Mouse (Mus musculus): ENCODE measurements around the gene Haghl. TPM values are rescaled to one million over a fixed set of nuclear protein-coding genes. Genes with fewer than 3 reads are reported as not detected.
A peak's percentile ranks its signal among the peaks of the same experiment; 100 is the strongest.

Haghl gene
- polyA plus RNA-seq, 2 experiments, result 69.3 to 113 TPM

- TF ChIP-seq POLR2A (IDR thresholded peaks at IDR 0.05; ENCODE audit: borderline replicate concordance, extremely low read depth, insufficient read depth, insufficient read length), result no peak
- no peak overlapping the region for H3K9ac ChIP-seq (ENCODE audit: low read depth, low read length, severe bottlenecking)
- H3K4me2 ChIP-seq (replicated peaks; ENCODE audit: low read depth, low read length, severe bottlenecking), result no peak overlapping the region
- 81% methylated on average over 7 of the region's 7 CpGs for WGBS
- DNase-seq (ENCODE audit: low spot score), result no peak
- no peak for ATAC-seq (ENCODE audit: low FRiP score, low read depth)
- no peak overlapping the region for H3K4me3 ChIP-seq (replicated peaks; ENCODE audit: low read length)
- no peaks in the 10 kb centered on the region for H3K9me3 ChIP-seq (ENCODE audit: control insufficient read depth, low read length)
- no peaks in the 10 kb centered on the region for H3K36me3 ChIP-seq (ENCODE audit: control insufficient read depth, insufficient read depth, low read length)
- no peak overlapping the region for H3K27ac ChIP-seq (replicated peaks; ENCODE audit: low read depth, low read length)
- H3K27me3 ChIP-seq (ENCODE audit: control insufficient read depth, insufficient read depth, low read length), result no peaks in the 10 kb centered on the region
- no peaks in the 10 kb centered on the region for H3K4me1 ChIP-seq (ENCODE audit: control insufficient read depth, insufficient read depth, low read length)
Observed at GRCm38 (mm10) chr17:25738861-25739260, 46.6 kb downstream of the Haghl start.

- no peak within 1 kb of the TSS for H3K4me2 ChIP-seq (replicated peaks; ENCODE audit: low read depth, low read length, severe bottlenecking)
- no peaks in the 10 kb centered on the region for H3K9me3 ChIP-seq (ENCODE audit: control insufficient read depth, low read length)
- WGBS, result 84% methylated on average over 3 of the region's 3 CpGs
- no peak for ATAC-seq (ENCODE audit: low FRiP score, low read depth)
- H3K27ac ChIP-seq (replicated peaks; ENCODE audit: low read depth, low read length), result no peak within 1 kb of the TSS
- TF ChIP-seq POLR2A (IDR thresholded peaks at IDR 0.05; ENCODE audit: borderline replicate concordance, extremely low read depth, insufficient read depth, insufficient read length), result no peak
- no peak within 1 kb of the TSS for H3K4me3 ChIP-seq (replicated peaks; ENCODE audit: low read length)
- no peaks in the 10 kb centered on the region for H3K4me1 ChIP-seq (ENCODE audit: control insufficient read depth, insufficient read depth, low read length)
- peaks cover 5% of the 10 kb centered on the region; the same call in 1 of the 2 replicates for H3K36me3 ChIP-seq (ENCODE audit: control insufficient read depth, insufficient read depth, low read length)
- H3K27me3 ChIP-seq (ENCODE audit: control insufficient read depth, insufficient read depth, low read length), result no peaks in the 10 kb centered on the region
- no peak for DNase-seq (ENCODE audit: low spot score)
- no peak within 1 kb of the TSS for H3K9ac ChIP-seq (ENCODE audit: low read depth, low read length, severe bottlenecking)
Observed at GRCm38 (mm10) chr17:25735745-25736144, 49.7 kb downstream of the Haghl start, which contains the start of gene Mslnl. Gene Mslnl, plus strand, starts transcription at chr17:25736042.

- WGBS, result 91% methylated on average over 5 of the region's 5 CpGs
- no peak overlapping the region for H3K9ac ChIP-seq (ENCODE audit: low read depth, low read length, severe bottlenecking)
- H3K4me3 ChIP-seq (replicated peaks; ENCODE audit: low read length), result no peak overlapping the region
- no peaks in the 10 kb centered on the region for H3K9me3 ChIP-seq (ENCODE audit: control insufficient read depth, low read length)
- H3K4me1 ChIP-seq (ENCODE audit: control insufficient read depth, insufficient read depth, low read length), result no peaks in the 10 kb centered on the region
- ATAC-seq (ENCODE audit: low FRiP score, low read depth), result no peak
- no peak for TF ChIP-seq POLR2A (IDR thresholded peaks at IDR 0.05; ENCODE audit: borderline replicate concordance, extremely low read depth, insufficient read depth, insufficient read length)
- no peak for DNase-seq (ENCODE audit: low spot score)
- H3K4me2 ChIP-seq (replicated peaks; ENCODE audit: low read depth, low read length, severe bottlenecking), result no peak overlapping the region
- peaks cover 10% of the 10 kb centered on the region for H3K36me3 ChIP-seq (ENCODE audit: control insufficient read depth, insufficient read depth, low read length)
- no peak overlapping the region for H3K27ac ChIP-seq (replicated peaks; ENCODE audit: low read depth, low read length)
- no peaks in the 10 kb centered on the region for H3K27me3 ChIP-seq (ENCODE audit: control insufficient read depth, insufficient read depth, low read length)
Observed at GRCm38 (mm10) chr17:25735246-25735645, 50.2 kb downstream of the Haghl start.

DNA sequence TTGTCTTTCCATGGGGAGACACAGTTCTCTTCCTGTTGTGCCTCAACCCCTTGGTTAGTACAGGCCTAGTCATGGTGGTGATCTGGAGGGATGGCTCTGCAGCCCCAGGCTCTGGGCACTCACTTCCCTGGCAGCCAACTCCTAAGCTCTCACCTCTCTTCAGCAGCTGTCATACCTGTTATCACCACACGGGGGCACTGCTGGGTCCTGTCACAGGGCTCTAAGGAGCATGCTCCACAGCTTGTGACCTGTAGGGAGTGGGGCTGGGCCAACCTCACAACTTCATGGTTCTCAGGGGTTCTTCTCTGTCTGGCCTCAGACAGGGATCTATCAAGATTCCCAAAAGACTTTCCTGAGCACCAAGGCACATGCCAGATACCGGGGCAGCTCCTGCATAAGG lies 53.4 kb downstream of the Haghl start:
- ATAC-seq (ENCODE audit: low FRiP score, low read depth), result no peak

More for the DNA sequence above, 53.4 kb downstream of the Haghl start:
- Histone ChIP-seq H3K4me2 (replicated peaks; ENCODE audit: low read depth, low read length, severe bottlenecking) (no peak overlapping the region), H3K36me3 (ENCODE audit: control insufficient read depth, insufficient read depth, low read length) (peaks cover 18% of the 10 kb centered on the region), H3K4me3 (replicated peaks; ENCODE audit: low read length) (no peak overlapping the region), H3K27ac (replicated peaks; ENCODE audit: low read depth, low read length) (no peak overlapping the region), H3K4me1 (ENCODE audit: control insufficient read depth, insufficient read depth, low read length) (peaks cover 6% of the 10 kb centered on the region), H3K9me3 (ENCODE audit: control insufficient read depth, low read length) (no peaks in the 10 kb centered on the region), H3K9ac (ENCODE audit: low read depth, low read length, severe bottlenecking) (no peak overlapping the region), H3K27me3 (ENCODE audit: control insufficient read depth, insufficient read depth, low read length) (no peaks in the 10 kb centered on the region)
- WGBS, result 18% methylated on average over 2 of the region's 2 CpGs
- no peak for TF ChIP-seq POLR2A (IDR thresholded peaks at IDR 0.05; ENCODE audit: borderline replicate concordance, extremely low read depth, insufficient read depth, insufficient read length)
- peak; percentile 63 for DNase-seq (ENCODE audit: low spot score)

Small RNAs within 50 kb of the gene (microRNA-seq; reads per million reads assigned to microRNA genes)
- gene Gm25083 (not detected), gene Mir3082 (not detected), gene Mir6966 (not detected)

Other genes with a start within 250 kb of the Haghl start
- 16.3 and 23.4 TPM in 2 replicates for gene Sox8, start 215.0 kb downstream of the Haghl start, polyA plus RNA-seq (2012; rRNA removed)
- 12.6 and 16.7 TPM in 2 replicates for gene Sox8, start 215.0 kb downstream of the Haghl start, polyA plus RNA-seq (2014; fragmentation: Nextera tagmentation; extraction: Ambion mirVana)
- 20.3 and 26.3 TPM in 2 replicates for gene Lmf1, start 206.6 kb downstream of the Haghl start, polyA plus RNA-seq (2012; rRNA removed)
- 26.9 and 28.7 TPM in 2 replicates for gene Lmf1, start 206.6 kb downstream of the Haghl start, polyA plus RNA-seq (2014; fragmentation: Nextera tagmentation; extraction: Ambion mirVana)
- gene Gng13, start 68.5 kb downstream of the Haghl start, polyA plus RNA-seq (2012; rRNA removed), result 0.56 and 0.74 TPM in 2 replicates
- gene Gng13, start 68.5 kb downstream of the Haghl start, polyA plus RNA-seq (2014; fragmentation: Nextera tagmentation; extraction: Ambion mirVana), result 3.5 and 6.1 TPM in 2 replicates
- 34.5 and 34.6 TPM in 2 replicates for gene Chtf18, start 58.3 kb downstream of the Haghl start, polyA plus RNA-seq (2012; rRNA removed)
- gene Chtf18, start 58.3 kb downstream of the Haghl start, polyA plus RNA-seq (2014; fragmentation: Nextera tagmentation; extraction: Ambion mirVana), result 14.7 and 16.1 TPM in 2 replicates
- gene Rpusd1, start 58.0 kb downstream of the Haghl start, polyA plus RNA-seq (2012; rRNA removed), result 48.2 and 71.7 TPM in 2 replicates
- gene Rpusd1, start 58.0 kb downstream of the Haghl start, polyA plus RNA-seq (2014; fragmentation: Nextera tagmentation; extraction: Ambion mirVana), result 26.1 and 26.6 TPM in 2 replicates
- 0.10 and 0.13 TPM in 2 replicates for gene Mslnl, start 49.6 kb downstream of the Haghl start, polyA plus RNA-seq (2012; rRNA removed)
- 0.10 and 0.22 TPM in 2 replicates for gene Mslnl, start 49.6 kb downstream of the Haghl start, polyA plus RNA-seq (2014; fragmentation: Nextera tagmentation; extraction: Ambion mirVana)
- 0.23 and 5.5 TPM in 2 replicates for gene Msln, start 31.3 kb downstream of the Haghl start, polyA plus RNA-seq (2012; rRNA removed)
- 0.37 and 0.95 TPM in 2 replicates for gene Msln, start 31.3 kb downstream of the Haghl start, polyA plus RNA-seq (2014; fragmentation: Nextera tagmentation; extraction: Ambion mirVana)
- 24.9 and 26.0 TPM in 2 replicates for gene Narfl, start 11.9 kb downstream of the Haghl start, polyA plus RNA-seq (2012; rRNA removed)
- gene Narfl, start 11.9 kb downstream of the Haghl start, polyA plus RNA-seq (2014; fragmentation: Nextera tagmentation; extraction: Ambion mirVana), result 24.2 and 26.1 TPM in 2 replicates
- 0.06 and 0.10 TPM in 2 replicates for gene Ccdc78, start 907 bp upstream of the Haghl start, polyA plus RNA-seq (2012; rRNA removed)
- not detected in 2 replicates for gene Ccdc78, start 907 bp upstream of the Haghl start, polyA plus RNA-seq (2014; fragmentation: Nextera tagmentation; extraction: Ambion mirVana)
- gene Fam173a, start 7.2 kb upstream of the Haghl start, polyA plus RNA-seq (2012; rRNA removed), result 114 and 117 TPM in 2 replicates
- 72.5 and 73.8 TPM in 2 replicates for gene Fam173a, start 7.2 kb upstream of the Haghl start, polyA plus RNA-seq (2014; fragmentation: Nextera tagmentation; extraction: Ambion mirVana)
- not detected in 2 replicates for gene AC134908.4, start 10.0 kb upstream of the Haghl start, polyA plus RNA-seq (2012; rRNA removed)
- gene AC134908.4, start 10.0 kb upstream of the Haghl start, polyA plus RNA-seq (2014; fragmentation: Nextera tagmentation; extraction: Ambion mirVana), result 0.30 TPM in 1 of 2 replicates, not detected in the other
- 83.6 and 119 TPM in 2 replicates for gene Metrn, start 11.5 kb upstream of the Haghl start, polyA plus RNA-seq (2012; rRNA removed)
- 10.5 and 12.6 TPM in 2 replicates for gene Metrn, start 11.5 kb upstream of the Haghl start, polyA plus RNA-seq (2014; fragmentation: Nextera tagmentation; extraction: Ambion mirVana)
- gene Fbxl16, start 23.4 kb upstream of the Haghl start, polyA plus RNA-seq (2012; rRNA removed), result 6.5 and 12.2 TPM in 2 replicates
- 2.0 and 2.5 TPM in 2 replicates for gene Fbxl16, start 23.4 kb upstream of the Haghl start, polyA plus RNA-seq (2014; fragmentation: Nextera tagmentation; extraction: Ambion mirVana)
- 45.1 and 56.1 TPM in 2 replicates for gene Wdr24, start 38.0 kb upstream of the Haghl start, polyA plus RNA-seq (2012; rRNA removed)
- 26.0 and 27.7 TPM in 2 replicates for gene Wdr24, start 38.0 kb upstream of the Haghl start, polyA plus RNA-seq (2014; fragmentation: Nextera tagmentation; extraction: Ambion mirVana)
- gene Jmjd8, start 43.2 kb upstream of the Haghl start, polyA plus RNA-seq (2012; rRNA removed), result 64.4 and 79.2 TPM in 2 replicates
- 41.5 and 46.3 TPM in 2 replicates for gene Jmjd8, start 43.2 kb upstream of the Haghl start, polyA plus RNA-seq (2014; fragmentation: Nextera tagmentation; extraction: Ambion mirVana)
- gene Stub1, start 47.7 kb upstream of the Haghl start, polyA plus RNA-seq (2012; rRNA removed), result 335 and 338 TPM in 2 replicates
- gene Stub1, start 47.7 kb upstream of the Haghl start, polyA plus RNA-seq (2014; fragmentation: Nextera tagmentation; extraction: Ambion mirVana), result 349 and 350 TPM in 2 replicates
- 11.7 and 12.9 TPM in 2 replicates for gene Rhbdl1, start 51.6 kb upstream of the Haghl start, polyA plus RNA-seq (2012; rRNA removed)
- 1.9 and 2.3 TPM in 2 replicates for gene Rhbdl1, start 51.6 kb upstream of the Haghl start, polyA plus RNA-seq (2014; fragmentation: Nextera tagmentation; extraction: Ambion mirVana)
- 13.0 and 19.4 TPM in 2 replicates for gene Gm20683, start 56.1 kb upstream of the Haghl start, polyA plus RNA-seq (2012; rRNA removed)
- 2.2 and 2.5 TPM in 2 replicates for gene Gm20683, start 56.1 kb upstream of the Haghl start, polyA plus RNA-seq (2014; fragmentation: Nextera tagmentation; extraction: Ambion mirVana)
- 101 and 126 TPM in 2 replicates for gene Rhot2, start 59.2 kb upstream of the Haghl start, polyA plus RNA-seq (2012; rRNA removed)
- gene Rhot2, start 59.2 kb upstream of the Haghl start, polyA plus RNA-seq (2014; fragmentation: Nextera tagmentation; extraction: Ambion mirVana), result 10.6 and 16.9 TPM in 2 replicates
- gene Wdr90, start 75.8 kb upstream of the Haghl start, polyA plus RNA-seq (2012; rRNA removed), result 68.0 and 90.0 TPM in 2 replicates
- 18.1 and 22.1 TPM in 2 replicates for gene Wdr90, start 75.8 kb upstream of the Haghl start, polyA plus RNA-seq (2014; fragmentation: Nextera tagmentation; extraction: Ambion mirVana)
- gene Mcrip2, start 83.1 kb upstream of the Haghl start, polyA plus RNA-seq (2012; rRNA removed), result 12.3 and 13.1 TPM in 2 replicates
- gene Mcrip2, start 83.1 kb upstream of the Haghl start, polyA plus RNA-seq (2014; fragmentation: Nextera tagmentation; extraction: Ambion mirVana), result 13.4 and 20.2 TPM in 2 replicates
- gene Mettl26, start 89.4 kb upstream of the Haghl start, polyA plus RNA-seq (2012; rRNA removed), result 61.7 and 62.9 TPM in 2 replicates
- gene Mettl26, start 89.4 kb upstream of the Haghl start, polyA plus RNA-seq (2014; fragmentation: Nextera tagmentation; extraction: Ambion mirVana), result 51.4 and 52.0 TPM in 2 replicates
- 1.2 and 1.4 TPM in 2 replicates for gene Wfikkn1, start 95.2 kb upstream of the Haghl start, polyA plus RNA-seq (2012; rRNA removed)
- gene Wfikkn1, start 95.2 kb upstream of the Haghl start, polyA plus RNA-seq (2014; fragmentation: Nextera tagmentation; extraction: Ambion mirVana), result 0.68 and 0.77 TPM in 2 replicates
- 53.3 and 73.6 TPM in 2 replicates for gene Rab40c, start 134.1 kb upstream of the Haghl start, polyA plus RNA-seq (2012; rRNA removed)
- gene Rab40c, start 134.1 kb upstream of the Haghl start, polyA plus RNA-seq (2014; fragmentation: Nextera tagmentation; extraction: Ambion mirVana), result 20.8 and 23.2 TPM in 2 replicates
- gene Pigq, start 159.3 kb upstream of the Haghl start, polyA plus RNA-seq (2012; rRNA removed), result 95.4 and 141 TPM in 2 replicates
- 48.7 and 48.8 TPM in 2 replicates for gene Pigq, start 159.3 kb upstream of the Haghl start, polyA plus RNA-seq (2014; fragmentation: Nextera tagmentation; extraction: Ambion mirVana)
- 0.10 TPM in 2 replicates for gene Nhlrc4, start 159.3 kb upstream of the Haghl start, polyA plus RNA-seq (2012; rRNA removed)
- gene Nhlrc4, start 159.3 kb upstream of the Haghl start, polyA plus RNA-seq (2014; fragmentation: Nextera tagmentation; extraction: Ambion mirVana), result not detected in 2 replicates
- gene A930017K11Rik, start 166.9 kb upstream of the Haghl start, polyA plus RNA-seq (2012; rRNA removed), result 0.25 and 0.26 TPM in 2 replicates
- 0.23 and 0.35 TPM in 2 replicates for gene A930017K11Rik, start 166.9 kb upstream of the Haghl start, polyA plus RNA-seq (2014; fragmentation: Nextera tagmentation; extraction: Ambion mirVana)
- gene Capn15, start 200.1 kb upstream of the Haghl start, polyA plus RNA-seq (2012; rRNA removed), result 50.1 and 70.4 TPM in 2 replicates
- 31.0 and 31.2 TPM in 2 replicates for gene Capn15, start 200.1 kb upstream of the Haghl start, polyA plus RNA-seq (2014; fragmentation: Nextera tagmentation; extraction: Ambion mirVana)

Data from limb, embryonic 14.5 days (tissue).